In the genomic region with DNA sequence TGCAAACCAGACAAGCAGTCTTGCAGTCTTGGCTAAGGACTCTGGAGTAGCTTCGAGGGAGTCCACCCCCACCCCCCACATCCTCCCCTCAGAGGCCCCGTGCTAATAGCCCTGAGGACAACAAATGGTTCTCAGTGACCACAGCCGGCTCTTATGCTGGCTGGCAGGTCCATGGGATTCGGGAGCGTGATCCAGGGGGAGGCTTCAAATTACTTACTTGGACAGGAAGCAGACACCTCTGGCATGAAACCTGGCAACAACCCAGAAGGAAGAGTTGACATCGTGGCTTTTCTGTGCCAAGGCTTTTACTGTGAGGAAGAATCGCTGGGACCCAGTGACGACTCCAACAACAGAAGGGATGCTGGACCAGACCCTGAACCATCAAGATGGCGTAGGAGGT, we compare ENCODE assay signal across 24 mouse cellular contexts. TPM values are rescaled to one million over a fixed set of nuclear protein-coding genes. Genes with fewer than 3 reads are reported as not detected.
"Had no signal": no experiment of that assay in that cellular context is flagged by ENCODE, and none has a peak within 500 bp of the region (broad histone marks: within the 10 kb centered on the region; RNA-seq: fewer than 3 reads in every experiment).

No protein-coding gene starts in this region.

- H3K4me2 ChIP-seq: liver, embryonic 15.5 days; lung, embryonic 15.5 days; midbrain, embryonic 12.5 days; neural tube, embryonic 12.5 days had no signal

- DNase-seq: liver, postnatal 0 days; lung, adult 2 months; lung, postnatal 14 days; lung, postnatal 36 days; midbrain, embryonic 14.5 days; right cerebral cortex, postnatal 14 days; spleen, adult 18-20 months; thymus, adult 18-20 months; thymus, postnatal 25 days; thymus, postnatal 4 days had no signal

- H3K9ac ChIP-seq: liver, embryonic 15.5 days; liver, postnatal 0 days; lung, embryonic 15.5 days; midbrain, embryonic 12.5 days; neural tube, embryonic 12.5 days had no signal

- H3K4me1 ChIP-seq: liver, embryonic 15.5 days; lung, embryonic 15.5 days; megakaryocyte, embryonic 14.5 days had no signal

- ATAC-seq: liver, postnatal 0 days; lung, postnatal 0 days; midbrain, embryonic 16.5 days had no signal

- H3K27me3 ChIP-seq: neural tube, embryonic 12.5 days had no signal

- H3K4me3 ChIP-seq: liver, embryonic 15.5 days; lung, embryonic 15.5 days; megakaryocyte, embryonic 14.5 days; midbrain, embryonic 12.5 days; neural tube, embryonic 12.5 days had no signal

- H3K9me3 ChIP-seq: liver, embryonic 15.5 days; lung, embryonic 15.5 days; megakaryocyte, embryonic 14.5 days; midbrain, embryonic 12.5 days; neural tube, embryonic 12.5 days had no signal

- H3K27ac ChIP-seq: liver, embryonic 15.5 days; lung, embryonic 15.5 days; macrophage; midbrain, embryonic 12.5 days; neural tube, embryonic 12.5 days had no signal

- H3K36me3 ChIP-seq: liver, embryonic 15.5 days; lung, embryonic 15.5 days; midbrain, embryonic 12.5 days; neural tube, embryonic 12.5 days had no signal

RNA-seq across cellular contexts. Expression of a gene that starts 8.4 kb away (rescaled TPM):
- total RNA-seq: megakaryocyte progenitor cell, adult 5-6 weeks; monocyte, adult 5-6 weeks; neutrophil, adult 5-6 weeks had no signal
- polyA plus RNA-seq: liver, embryonic 15.5 days; liver, postnatal 0 days; lung, embryonic 15.5 days; lung, postnatal 0 days; macrophage had no signal

RNA-seq across cellular contexts. Expression of a gene that starts 38.9 kb away (rescaled TPM):
- total RNA-seq: megakaryocyte progenitor cell, adult 5-6 weeks; monocyte, adult 5-6 weeks; neutrophil, adult 5-6 weeks had no signal
- polyA plus RNA-seq: lung, adult 2 months; lung, embryonic 15.5 days; lung, postnatal 0 days; macrophage; neural tube, embryonic 12.5 days; neural tube, embryonic 14.5 days; stomach, embryonic 14.5 days; urinary bladder, adult 2 months had no signal

RNA-seq across cellular contexts. Expression of a gene that starts 46.6 kb away (rescaled TPM):
- total RNA-seq: megakaryocyte progenitor cell, adult 5-6 weeks; monocyte, adult 5-6 weeks; neutrophil, adult 5-6 weeks had no signal
- polyA plus RNA-seq: liver, embryonic 15.5 days; liver, postnatal 0 days; lung, adult 2 months; lung, embryonic 15.5 days; lung, postnatal 0 days; macrophage; midbrain, embryonic 12.5 days; midbrain, embryonic 14.5 days; neural tube, embryonic 12.5 days; urinary bladder, adult 2 months had no signal

RNA-seq across cellular contexts. Expression of a gene that starts 55.0 kb away (rescaled TPM):
- total RNA-seq: megakaryocyte progenitor cell, adult 5-6 weeks; monocyte, adult 5-6 weeks; neutrophil, adult 5-6 weeks had no signal
- polyA plus RNA-seq: liver, embryonic 15.5 days; lung, postnatal 0 days; macrophage; neural tube, embryonic 14.5 days had no signal
